Mouse (Mus musculus): ENCODE measurements around the gene Hdac7.

GRCm38 (mm10) chr15:97892506-97892905, 48.2 kb upstream of the Hdac7 start:
- TF ChIP-seq CTCF (IDR thresholded peaks at IDR 0.05; ENCODE audit: borderline replicate concordance, control insufficient read depth, extremely low read depth, insufficient read depth, low read length, poor library complexity): no peak
- TF ChIP-seq POLR2A (IDR thresholded peaks at IDR 0.05; ENCODE audit: control insufficient read depth, extremely low read depth, insufficient read depth, low read length, poor library complexity): no peak
